Comparison of ENCODE assay signal across 8 mouse cellular contexts in the genomic region with DNA sequence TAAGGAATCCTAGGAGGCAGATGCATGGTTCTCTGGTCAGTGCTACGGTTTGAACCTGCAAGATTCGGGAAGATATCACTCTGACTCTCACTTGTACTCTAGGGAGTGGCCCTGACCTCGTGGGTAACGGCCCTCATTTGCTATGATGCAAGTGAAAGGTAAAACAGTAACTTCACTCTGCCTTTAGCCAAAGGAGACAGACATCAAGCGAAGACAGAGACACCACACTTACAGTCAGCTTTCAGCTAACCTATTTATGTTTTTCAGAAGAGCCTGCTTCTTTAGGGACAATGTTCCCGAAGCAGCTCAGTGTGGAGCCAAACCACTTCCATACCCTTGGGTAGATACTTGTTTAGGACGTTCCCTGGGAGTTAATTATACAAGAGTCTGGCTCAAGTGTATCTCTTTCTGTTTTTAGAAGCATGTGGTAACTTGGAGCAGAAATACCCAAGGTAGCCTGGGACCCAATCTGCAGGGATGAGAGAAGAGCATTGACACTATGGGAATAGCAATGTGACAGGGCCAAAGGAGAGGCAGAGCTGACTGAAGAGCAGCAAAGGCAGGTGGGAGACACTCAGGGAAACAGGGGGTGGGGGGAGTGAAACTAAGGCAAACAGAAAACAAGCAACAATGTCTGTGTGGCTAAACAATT. TPM values are rescaled to one million over a fixed set of nuclear protein-coding genes. Genes with fewer than 3 reads are reported as not detected.
DNase-seq lines count a peak whose midpoint lies in the region; ATAC-seq and TF ChIP-seq lines count a peak whose summit lies in the region.

No protein-coding gene starts in this region.

- H3K9me3 ChIP-seq in embryonic facial prominence, embryonic 11.5 days (replicated peaks; ENCODE audit: control insufficient read depth, low read length) = no peaks in the 10 kb centered on the region
- no peaks in the 10 kb centered on the region for H3K9me3 ChIP-seq in hindbrain, postnatal 0 days (ENCODE audit: low read length)
- H3K9me3 ChIP-seq in midbrain, embryonic 10.5 days (replicated peaks) = no peaks in the 10 kb centered on the region

- peak overlapping the region; percentile 87 for H3K27ac ChIP-seq in embryonic facial prominence, embryonic 11.5 days (replicated peaks; ENCODE audit: low read depth, low read length)
- H3K27ac ChIP-seq in hindbrain, postnatal 0 days = peak overlapping the region; percentile 94; the same call in 1 of the 2 replicates
- peak overlapping the region; percentile 98 for H3K27ac ChIP-seq in midbrain, embryonic 10.5 days (replicated peaks)

- no peaks in the 10 kb centered on the region for H3K27me3 ChIP-seq in embryonic facial prominence, embryonic 11.5 days (ENCODE audit: control insufficient read depth, insufficient read depth, low read length)
- H3K27me3 ChIP-seq in hindbrain, postnatal 0 days (ENCODE audit: insufficient read depth, low read length) = no peaks in the 10 kb centered on the region
- H3K27me3 ChIP-seq in midbrain, embryonic 10.5 days (ENCODE audit: low read depth, poor library complexity, severe bottlenecking) = no peaks in the 10 kb centered on the region

- no peak for ATAC-seq in embryonic facial prominence, embryonic 11.5 days (replicated peaks; ENCODE audit: insufficient number of reproducible peaks, low FRiP score, low TSS enrichment, low read depth)
- ATAC-seq in hindbrain, postnatal 0 days = no peak

- H3K4me2 ChIP-seq in embryonic facial prominence, embryonic 11.5 days (ENCODE audit: low read depth, low read length) = peak overlapping the region; percentile 23; the same call in 1 of the 2 replicates
- H3K4me2 ChIP-seq in hindbrain, postnatal 0 days (ENCODE audit: low read depth, low read length) = peak overlapping the region; percentile 64

- no peaks in the 10 kb centered on the region for H3K36me3 ChIP-seq in embryonic facial prominence, embryonic 11.5 days (replicated peaks; ENCODE audit: control insufficient read depth, insufficient read depth, low read depth, low read length)
- no peaks in the 10 kb centered on the region for H3K36me3 ChIP-seq in hindbrain, postnatal 0 days (ENCODE audit: insufficient read depth, low read length)
- no peaks in the 10 kb centered on the region for H3K36me3 ChIP-seq in midbrain, embryonic 10.5 days

- intact Hi-C loops in left cerebral cortex, postnatal 14 days (cut with DNase I) = no loop called here

- WGBS in embryonic facial prominence, embryonic 11.5 days = 80% methylated on average over 7 of the region's 7 CpGs
- WGBS in hindbrain, postnatal 0 days = 79% methylated on average over 7 of the region's 7 CpGs
- 86% methylated on average over 7 of the region's 7 CpGs for WGBS in midbrain, embryonic 10.5 days

- TF ChIP-seq CTCF in hindbrain, postnatal 0 days (IDR thresholded peaks at IDR 0.05; ENCODE audit: low read depth) = no peak

- H3K9ac ChIP-seq in embryonic facial prominence, embryonic 11.5 days (replicated peaks; ENCODE audit: low read length) = peak overlapping the region; percentile 37
- H3K9ac ChIP-seq in hindbrain, postnatal 0 days (replicated peaks; ENCODE audit: low read length) = peak overlapping the region; percentile 67; the same call in 1 of the 2 replicates

- peak; percentile 10 for DNase-seq in layer of hippocampus, adult 9-11 months
- no peak for DNase-seq in layer of hippocampus, adult 11-12 months (ENCODE audit: low spot score)
- no peak for DNase-seq in embryonic facial prominence, embryonic 11.5 days (ENCODE audit: low spot score)
- no peak for DNase-seq in hindbrain, postnatal 0 days (ENCODE audit: low spot score)
- DNase-seq in midbrain, embryonic 10.5 days (ENCODE audit: low spot score) = no peak
- no peak for DNase-seq in gastrocnemius, adult 18-20 months (ENCODE audit: low spot score)
- no peak for DNase-seq in layer of hippocampus, postnatal 36 days
- no peak for DNase-seq in left cerebral cortex, postnatal 14 days (ENCODE audit: low spot score in 2 of 2)

- H3K4me1 ChIP-seq in embryonic facial prominence, embryonic 11.5 days (ENCODE audit: control insufficient read depth, insufficient read depth, low read length) = no peaks in the 10 kb centered on the region; the same call in 1 of the 2 replicates
- no peaks in the 10 kb centered on the region for H3K4me1 ChIP-seq in hindbrain, postnatal 0 days (ENCODE audit: insufficient read depth, low read length)
- H3K4me1 ChIP-seq in midbrain, embryonic 10.5 days = peaks cover 40% of the 10 kb centered on the region

- H3K4me3 ChIP-seq in embryonic facial prominence, embryonic 11.5 days (ENCODE audit: low read depth, low read length) = no peak overlapping the region
- H3K4me3 ChIP-seq in hindbrain, postnatal 0 days (ENCODE audit: low read length) = no peak overlapping the region
- peak overlapping the region; percentile 62 for H3K4me3 ChIP-seq in midbrain, embryonic 10.5 days

RNA-seq across cellular contexts. Expression of a gene that starts 1.2 kb away (rescaled TPM):
- polyA plus RNA-seq in embryonic facial prominence, embryonic 11.5 days (2014; fragmentation: Nextera tagmentation; extraction: Ambion mirVana) = 7.0 and 15.3 TPM in 2 replicates
- 1,894 and 2,680 TPM in 2 replicates for total RNA-seq in hindbrain, postnatal 0 days (2014; rRNA removed)
- 24.4 and 25.0 TPM in 2 replicates for polyA plus RNA-seq in hindbrain, postnatal 0 days (2015; fragmentation: Nextera tagmentation; extraction: Ambion mirVana)
- 13.7 TPM in 2 replicates for polyA plus RNA-seq in midbrain, embryonic 10.5 days (2016; fragmentation: Nextera tagmentation; extraction: Ambion mirVana)
- 1 to 10 TPM; 2.8 to 4.7 TPM for total RNA-seq in gastrocnemius, adult 18-20 months (2021)
- total RNA-seq in layer of hippocampus, postnatal 36 days (2021) = 10 to 100 TPM in 1 of 2 experiments, 1 to 10 TPM in 1; 3.1 to 11.1 TPM
- total RNA-seq in left cerebral cortex, postnatal 14 days (2021) = 10 to 100 TPM in 1 of 2 experiments, 1 to 10 TPM in 1; 5.8 to 10.8 TPM

RNA-seq across cellular contexts. Expression of a gene that starts 2.4 kb away (rescaled TPM):
- 0.50 and 1.8 TPM in 2 replicates for polyA plus RNA-seq in embryonic facial prominence, embryonic 11.5 days (2014; fragmentation: Nextera tagmentation; extraction: Ambion mirVana)
- total RNA-seq in hindbrain, postnatal 0 days (2014; rRNA removed) = not detected in 2 replicates
- 0.16 TPM in 1 of 2 replicates, not detected in the other for polyA plus RNA-seq in hindbrain, postnatal 0 days (2015; fragmentation: Nextera tagmentation; extraction: Ambion mirVana)
- polyA plus RNA-seq in midbrain, embryonic 10.5 days (2016; fragmentation: Nextera tagmentation; extraction: Ambion mirVana) = 0.70 and 0.86 TPM in 2 replicates
- not detected for total RNA-seq in gastrocnemius, adult 18-20 months (2021)
- not detected for total RNA-seq in layer of hippocampus, postnatal 36 days (2021)
- not detected for total RNA-seq in left cerebral cortex, postnatal 14 days (2021)

RNA-seq across cellular contexts. Expression of a gene that starts 4.0 kb away (rescaled TPM):
- 45.8 and 51.6 TPM in 2 replicates for polyA plus RNA-seq in embryonic facial prominence, embryonic 11.5 days (2014; fragmentation: Nextera tagmentation; extraction: Ambion mirVana)
- 1,755 and 2,054 TPM in 2 replicates for total RNA-seq in hindbrain, postnatal 0 days (2014; rRNA removed)
- 52.1 and 62.1 TPM in 2 replicates for polyA plus RNA-seq in hindbrain, postnatal 0 days (2015; fragmentation: Nextera tagmentation; extraction: Ambion mirVana)
- 24.3 and 34.9 TPM in 2 replicates for polyA plus RNA-seq in midbrain, embryonic 10.5 days (2016; fragmentation: Nextera tagmentation; extraction: Ambion mirVana)
- total RNA-seq in gastrocnemius, adult 18-20 months (2021) = 100 to 1,000 TPM; 170 to 186 TPM
- total RNA-seq in layer of hippocampus, postnatal 36 days (2021) = 100 to 1,000 TPM; 193 to 195 TPM
- 100 to 1,000 TPM; 205 to 244 TPM for total RNA-seq in left cerebral cortex, postnatal 14 days (2021)

RNA-seq across cellular contexts. Expression of a gene that starts 5.1 kb away (rescaled TPM):
- polyA plus RNA-seq in embryonic facial prominence, embryonic 11.5 days (2014; fragmentation: Nextera tagmentation; extraction: Ambion mirVana) = 9.8 and 11.8 TPM in 2 replicates
- total RNA-seq in hindbrain, postnatal 0 days (2014; rRNA removed) = 441 and 602 TPM in 2 replicates
- 1.6 and 2.3 TPM in 2 replicates for polyA plus RNA-seq in hindbrain, postnatal 0 days (2015; fragmentation: Nextera tagmentation; extraction: Ambion mirVana)
- polyA plus RNA-seq in midbrain, embryonic 10.5 days (2016; fragmentation: Nextera tagmentation; extraction: Ambion mirVana) = 8.1 TPM in 2 replicates
- 1 to 10 TPM; 4.7 to 4.9 TPM for total RNA-seq in gastrocnemius, adult 18-20 months (2021)
- 10 to 100 TPM; 13.1 to 13.4 TPM for total RNA-seq in layer of hippocampus, postnatal 36 days (2021)
- 1 to 10 TPM; 8.4 to 9.7 TPM for total RNA-seq in left cerebral cortex, postnatal 14 days (2021)

RNA-seq across cellular contexts. Expression of a gene that starts 19.1 kb away (rescaled TPM):
- polyA plus RNA-seq in embryonic facial prominence, embryonic 11.5 days (2014; fragmentation: Nextera tagmentation; extraction: Ambion mirVana) = 4.4 TPM in 2 replicates
- total RNA-seq in hindbrain, postnatal 0 days (2014; rRNA removed) = 127 and 159 TPM in 2 replicates
- 10.2 and 10.6 TPM in 2 replicates for polyA plus RNA-seq in hindbrain, postnatal 0 days (2015; fragmentation: Nextera tagmentation; extraction: Ambion mirVana)
- 12.2 and 12.6 TPM in 2 replicates for polyA plus RNA-seq in midbrain, embryonic 10.5 days (2016; fragmentation: Nextera tagmentation; extraction: Ambion mirVana)
- total RNA-seq in gastrocnemius, adult 18-20 months (2021) = 1 to 10 TPM; 4.6 to 7.8 TPM
- 10 to 100 TPM; 27.7 to 30.4 TPM for total RNA-seq in layer of hippocampus, postnatal 36 days (2021)
- total RNA-seq in left cerebral cortex, postnatal 14 days (2021) = 10 to 100 TPM; 26.2 to 28.6 TPM

Comparison
In these comparisons a context has a peak if more than half of its experiments do, and no peak if none do; other contexts are left out.
1. RNA of a gene that starts 1.2 kb away (total RNA-seq): 1,894 to 2,680 TPM in hindbrain, postnatal 0 days; 3.1 to 11.1 TPM in layer of hippocampus, postnatal 36 days, 5.8 to 10.8 TPM in left cerebral cortex, postnatal 14 days and 2.8 to 4.7 TPM in gastrocnemius, adult 18-20 months; every median in the first group is over 100 times any median in the second.
2. Peak in every context shown above with its lines, with median percentiles within 50 percentile points of each other: H3K27ac ChIP-seq.